Mouse (Mus musculus) embryonic facial prominence, embryonic 15.5 days (tissue): ENCODE measurements at regions not wholly inside any gene's neighbourhood (a gene's known extent, or its start where the extent isn't known, plus 50 kb on each side); places are given as distances from the start of the nearest gene placed in this dataset.

Experiments
- ATAC-seq: fragments of 200-750 bp; cut with Nextera tagmentation; 2 replicates; pipeline ENCODE4 v1.8.0; 2017; ENCODE audit warnings: low read depth, moderate TSS enrichment; ENCODE audit not compliant: insufficient number of reproducible peaks, low FRiP score, low TSS enrichment
- H3K27ac ChIP-seq: fragments of 300-500 bp; sonication (generic); replicated peaks from 2 replicates; pipeline ENCODE4 v1.5.1; 2015; ENCODE audit warnings: mild to moderate bottlenecking, inconsistent platforms
- H3K27me3 ChIP-seq: fragments of 300-500 bp; sonication (generic); 2 replicates; pipeline ENCODE4 v1.6.1; 2015; ENCODE audit warnings: inconsistent platforms
- H3K36me3 ChIP-seq: fragments of 300-500 bp; sonication (generic); 2 replicates; pipeline ENCODE4 v1.6.1; 2015; ENCODE audit warnings: mild to moderate bottlenecking, inconsistent platforms
- H3K4me1 ChIP-seq: fragments of 300-500 bp; sonication (generic); 2 replicates; pipeline ENCODE4 v1.6.1; 2015; ENCODE audit warnings: inconsistent platforms
- H3K4me2 ChIP-seq: fragments of 300-500 bp; sonication (generic); replicated peaks from 2 replicates; pipeline ENCODE4 v1.6.1; 2015; ENCODE audit warnings: mild to moderate bottlenecking, inconsistent platforms
- H3K4me3 ChIP-seq: fragments of 300-500 bp; sonication (generic); replicated peaks from 2 replicates; pipeline ENCODE4 v1.5.1; 2015; ENCODE audit warnings: mild to moderate bottlenecking, inconsistent platforms
- H3K9ac ChIP-seq: fragments of 300-500 bp; sonication (generic); 2 replicates; pipeline ENCODE4 v1.6.1; 2015; ENCODE audit warnings: inconsistent platforms
- H3K9me3 ChIP-seq: fragments of 300-500 bp; sonication (generic); replicated peaks from 2 replicates; pipeline ENCODE4 v1.6.1; 2016; ENCODE audit warnings: inconsistent platforms
- WGBS: fragments of 180-500 bp; shearing (Covaris S2); methylation state at CpG from one replicate; pipeline ENCODE4 v1.1.7; 2015; 5-methylcytosine and 5-hydroxymethylcytosine counted together

DNA sequence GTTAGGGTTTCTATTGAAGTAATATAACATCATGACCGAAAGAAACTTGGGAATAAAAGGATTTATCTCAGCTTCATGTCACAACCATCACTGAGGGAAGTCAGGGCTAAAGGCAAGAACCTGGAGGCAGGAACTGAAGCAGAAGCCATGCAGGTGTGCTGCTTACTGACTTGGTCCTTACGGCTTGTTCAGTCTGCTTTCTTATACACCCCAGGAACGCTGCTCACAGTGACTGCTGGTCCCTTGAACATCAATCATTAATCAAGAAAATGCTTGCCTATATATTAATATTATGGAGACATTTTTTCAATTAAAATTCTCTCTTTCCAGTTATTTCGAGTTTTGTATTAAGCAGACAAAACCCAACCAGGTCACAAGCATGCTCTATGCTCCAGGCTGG lies 58.5 kb upstream of the Armc2 start:
- 71% methylated on average over 4 of the region's 4 CpGs for WGBS
- no peaks in the 10 kb centered on the region for H3K36me3 ChIP-seq

DNA sequence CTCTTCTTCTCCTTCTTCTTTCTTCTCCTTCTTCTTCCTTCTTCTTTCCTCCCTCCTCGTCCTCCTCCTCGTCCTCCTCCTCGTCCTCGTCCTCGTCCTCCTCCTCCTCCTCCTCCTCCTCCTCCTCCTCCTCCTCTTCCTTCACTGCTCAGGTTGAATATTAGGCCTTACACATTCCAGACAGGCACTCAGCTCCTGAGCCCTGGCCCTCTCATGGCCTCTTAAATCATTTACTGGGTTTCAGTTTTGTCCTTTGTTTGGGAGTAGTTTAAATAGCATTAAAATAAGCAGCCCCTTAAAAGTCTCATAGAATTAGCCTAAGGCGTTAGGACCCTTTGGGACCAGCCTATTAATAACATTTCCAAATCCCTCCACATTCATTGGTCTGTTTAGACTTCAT lies 57.3 kb upstream of the Armc2 start:
- no peaks in the 10 kb centered on the region for H3K9me3 ChIP-seq
- H3K4me2 ChIP-seq = no peak overlapping the region
- no peak overlapping the region for H3K9ac ChIP-seq
- 90% methylated on average over 6 of the region's 6 CpGs for whole genome bisulfite sequencing
- H3K36me3 ChIP-seq = no peaks in the 10 kb centered on the region
- H3K4me3 ChIP-seq = no peak overlapping the region
- peaks cover 21% of the 10 kb centered on the region for H3K4me1 ChIP-seq
- H3K27ac ChIP-seq = no peak overlapping the region
- no peak for ATAC-seq
- no peaks in the 10 kb centered on the region for H3K27me3 ChIP-seq

More for the DNA sequence above, 58.5 kb upstream of the Armc2 start:
- Histone ChIP-seq H3K9ac (no peak overlapping the region), H3K4me1 (peaks cover 10% of the 10 kb centered on the region), H3K9me3 (no peaks in the 10 kb centered on the region), H3K27ac (no peak overlapping the region), H3K4me3 (no peak overlapping the region), H3K27me3 (no peaks in the 10 kb centered on the region), H3K4me2 (no peak overlapping the region)
- ATAC-seq = no peak

DNA sequence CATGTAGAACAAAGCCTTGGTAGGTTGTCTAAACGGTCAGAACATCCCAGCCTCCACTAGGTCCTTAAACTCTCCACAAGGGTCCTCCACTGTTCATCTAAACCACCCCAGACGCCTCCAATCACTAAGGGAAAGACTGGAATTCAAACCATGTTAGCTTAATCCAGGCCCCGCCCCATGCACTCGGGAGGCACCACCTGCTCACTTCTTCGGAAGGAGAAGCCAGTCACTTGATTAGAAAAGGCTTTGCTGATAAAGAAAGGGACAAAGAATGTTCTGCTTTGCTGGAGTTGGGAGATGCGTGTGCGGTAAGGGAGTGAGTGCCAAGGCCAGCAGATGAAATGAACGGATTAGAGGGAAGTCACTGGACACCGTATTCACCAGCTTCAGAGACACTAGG lies 54.5 kb upstream of the Armc2 start:
- H3K4me2 ChIP-seq = no peak overlapping the region
- 28% methylated on average over 9 of the region's 9 CpGs for WGBS

DNA sequence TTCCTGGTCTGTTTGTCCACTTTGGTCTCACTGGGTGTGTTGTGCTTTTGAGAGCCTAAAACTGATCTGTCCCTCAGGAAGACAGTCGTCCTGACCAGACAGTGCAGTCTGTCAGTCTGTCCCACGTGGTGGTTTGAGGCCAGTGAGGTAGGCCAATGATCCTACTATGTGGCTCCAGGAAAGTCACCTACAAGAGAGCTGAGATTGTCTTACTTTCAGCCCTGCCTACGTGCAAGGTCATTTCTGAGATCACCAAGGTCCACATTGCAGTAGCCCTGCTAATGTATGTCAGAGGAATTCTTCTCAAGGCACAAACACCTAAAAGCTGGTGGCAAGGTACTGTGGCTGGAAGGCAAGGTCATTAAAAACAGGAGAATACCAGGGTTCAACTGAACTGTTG lies 53.9 kb upstream of the Armc2 start:
- H3K27ac ChIP-seq = no peak overlapping the region
- no peak for ATAC-seq
- no peak overlapping the region for H3K9ac ChIP-seq
- no peak overlapping the region for H3K4me2 ChIP-seq
- WGBS = 42% methylated on average over 3 of the region's 3 CpGs
- H3K4me3 ChIP-seq = no peak overlapping the region
- no peaks in the 10 kb centered on the region for H3K27me3 ChIP-seq
- no peaks in the 10 kb centered on the region for H3K36me3 ChIP-seq
- peaks cover 21% of the 10 kb centered on the region for H3K4me1 ChIP-seq
- no peaks in the 10 kb centered on the region for H3K9me3 ChIP-seq

More for the DNA sequence above, 54.5 kb upstream of the Armc2 start:
- Histone ChIP-seq H3K9me3 (no peaks in the 10 kb centered on the region), H3K9ac (no peak overlapping the region), H3K27ac (no peak overlapping the region), H3K27me3 (no peaks in the 10 kb centered on the region), H3K36me3 (no peaks in the 10 kb centered on the region), H3K4me3 (no peak overlapping the region), H3K4me1 (peaks cover 21% of the 10 kb centered on the region)
- no peak for ATAC-seq

DNA sequence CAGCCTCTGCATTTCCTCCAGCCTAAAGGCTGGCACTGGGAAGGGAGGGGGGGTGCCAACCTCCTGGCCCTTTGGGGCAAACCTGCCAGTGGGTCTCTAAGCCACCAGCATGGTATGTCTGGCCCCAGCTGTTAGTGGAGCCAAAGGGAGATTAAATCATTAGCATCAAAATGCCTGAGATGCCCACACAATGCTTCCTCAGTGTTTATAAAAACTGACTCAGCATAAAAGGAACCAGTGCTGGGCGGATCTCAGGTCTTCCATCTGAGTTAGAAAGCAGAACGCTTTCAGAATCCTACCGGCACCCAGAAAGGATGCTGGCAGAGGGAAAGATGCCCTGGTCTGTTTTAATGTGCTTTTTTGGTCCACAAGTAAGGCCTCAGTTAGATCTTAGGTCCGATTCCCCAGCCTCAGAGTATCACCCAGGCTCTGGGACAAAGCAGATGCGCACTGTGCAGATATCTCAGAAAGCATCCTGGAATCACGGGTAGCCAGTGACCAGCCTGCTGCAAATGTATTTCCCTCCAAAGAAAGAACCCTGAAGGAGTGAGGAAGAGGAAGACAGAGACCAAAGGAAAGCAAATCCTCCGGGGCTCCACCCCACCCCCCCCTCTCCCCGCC lies 53.3 kb upstream of the Armc2 start:
- WGBS = 34% methylated on average over 8 of the region's 8 CpGs
- Histone ChIP-seq H3K4me1 (peaks cover 21% of the 10 kb centered on the region), H3K9me3 (no peaks in the 10 kb centered on the region), H3K4me3 (no peak overlapping the region), H3K27ac (no peak overlapping the region), H3K36me3 (no peaks in the 10 kb centered on the region), H3K27me3 (no peaks in the 10 kb centered on the region), H3K4me2 (no peak overlapping the region), H3K9ac (no peak overlapping the region)
- no peak for ATAC-seq

DNA sequence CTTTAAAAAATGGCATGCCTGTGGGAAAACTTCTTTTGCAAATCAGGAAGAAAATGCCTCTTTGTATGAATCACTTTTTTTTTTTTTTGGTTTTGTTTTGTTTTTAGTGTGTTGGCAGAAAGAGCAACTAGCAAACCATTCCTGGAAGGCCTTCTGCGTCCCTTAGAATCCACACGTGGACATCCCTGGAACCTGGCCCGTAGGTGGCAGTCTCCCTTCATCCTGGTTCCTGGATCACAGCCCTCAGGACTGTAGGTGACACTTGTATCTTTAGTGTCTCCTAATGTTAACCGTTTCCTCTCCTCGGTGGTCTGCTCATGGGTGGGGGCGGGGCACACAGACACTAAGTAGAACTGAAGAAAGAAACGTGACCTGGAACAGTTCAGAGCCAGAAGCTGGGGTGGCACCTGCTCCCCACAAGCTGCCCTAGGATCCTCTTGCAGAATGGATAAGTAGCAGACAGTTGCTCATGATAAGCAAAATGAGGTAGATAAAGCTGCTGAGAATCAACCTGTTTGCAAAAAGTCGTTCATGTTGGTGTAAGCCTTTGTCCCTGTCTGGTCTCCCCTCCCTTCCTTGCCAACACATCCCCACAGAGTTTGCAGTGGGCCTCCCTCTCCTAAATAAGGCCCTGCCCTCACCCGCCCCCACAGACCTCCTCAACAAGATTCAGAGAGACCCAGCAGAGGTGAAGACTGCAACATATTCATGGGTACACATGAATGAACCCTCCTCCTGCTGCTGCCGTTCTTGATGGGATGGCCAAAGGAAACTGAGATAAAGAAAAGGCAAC lies 52.6 kb upstream of the Armc2 start:
- no peak for ATAC-seq
- 29% methylated on average over 10 of the region's 10 CpGs for WGBS
- Histone ChIP-seq H3K27ac (no peak overlapping the region), H3K4me2 (no peak overlapping the region), H3K4me1 (peaks cover 21% of the 10 kb centered on the region), H3K9me3 (no peaks in the 10 kb centered on the region), H3K36me3 (no peaks in the 10 kb centered on the region), H3K9ac (no peak overlapping the region), H3K4me3 (no peak overlapping the region), H3K27me3 (no peaks in the 10 kb centered on the region)

DNA sequence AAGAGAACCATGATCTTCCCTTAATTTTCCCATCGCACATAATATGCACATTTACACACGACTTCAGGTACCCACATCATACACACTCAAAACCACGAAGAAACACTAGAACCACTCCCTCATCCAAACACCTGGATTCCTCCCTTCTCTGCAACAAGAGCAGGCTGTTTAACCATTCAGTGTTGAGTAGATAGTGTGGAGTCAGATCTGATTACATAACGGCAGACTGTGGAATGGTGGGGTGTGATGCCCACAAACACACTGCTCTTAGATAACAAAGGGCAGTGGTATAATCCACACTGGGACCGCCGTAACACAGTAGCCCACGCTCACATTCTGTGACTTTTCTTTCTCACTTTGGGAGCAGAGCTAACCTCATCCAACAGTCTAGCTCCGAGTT lies 51.5 kb upstream of the Armc2 start:
- no peaks in the 10 kb centered on the region for H3K36me3 ChIP-seq
- WGBS = 82% methylated on average over 8 of the region's 8 CpGs
- no peaks in the 10 kb centered on the region for H3K27me3 ChIP-seq
- H3K4me3 ChIP-seq = no peak overlapping the region
- H3K27ac ChIP-seq = no peak overlapping the region
- no peak overlapping the region for H3K9ac ChIP-seq
- peaks cover 21% of the 10 kb centered on the region for H3K4me1 ChIP-seq
- no peak for ATAC-seq
- no peaks in the 10 kb centered on the region for H3K9me3 ChIP-seq
- H3K4me2 ChIP-seq = no peak overlapping the region

DNA sequence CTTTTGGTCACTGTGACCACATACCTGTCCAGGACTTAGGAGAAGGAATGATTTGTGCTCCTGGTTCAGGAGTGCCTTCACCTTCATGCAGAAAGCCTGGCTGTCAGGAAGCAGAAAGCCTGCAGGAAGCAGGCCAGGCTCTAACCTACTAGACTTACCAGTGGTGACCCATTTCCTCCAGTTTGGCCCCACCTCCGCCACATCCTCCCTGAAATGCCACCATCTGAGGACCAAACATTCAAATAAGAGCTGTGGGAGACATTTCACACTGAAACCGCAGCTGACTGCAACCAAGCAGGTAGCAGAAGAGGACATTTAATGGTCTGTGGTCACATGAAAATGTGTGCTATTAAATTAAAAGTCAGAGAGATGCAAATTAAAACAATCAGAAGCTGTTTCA lies 50.3 kb upstream of the Armc2 start:
- no peak for ATAC-seq
- 76% methylated on average over 2 of the region's 2 CpGs for WGBS
- H3K9ac ChIP-seq = no peak overlapping the region

More for the DNA sequence above, 50.3 kb upstream of the Armc2 start:
- H3K9me3 ChIP-seq = no peaks in the 10 kb centered on the region
- H3K4me3 ChIP-seq = no peak overlapping the region
- H3K36me3 ChIP-seq = no peaks in the 10 kb centered on the region
- H3K27ac ChIP-seq = no peak overlapping the region
- H3K27me3 ChIP-seq = no peaks in the 10 kb centered on the region
- peaks cover 21% of the 10 kb centered on the region for H3K4me1 ChIP-seq
- H3K4me2 ChIP-seq = no peak overlapping the region
